Comparison of ENCODE assay signal across 39 mouse cellular contexts in the genomic region with DNA sequence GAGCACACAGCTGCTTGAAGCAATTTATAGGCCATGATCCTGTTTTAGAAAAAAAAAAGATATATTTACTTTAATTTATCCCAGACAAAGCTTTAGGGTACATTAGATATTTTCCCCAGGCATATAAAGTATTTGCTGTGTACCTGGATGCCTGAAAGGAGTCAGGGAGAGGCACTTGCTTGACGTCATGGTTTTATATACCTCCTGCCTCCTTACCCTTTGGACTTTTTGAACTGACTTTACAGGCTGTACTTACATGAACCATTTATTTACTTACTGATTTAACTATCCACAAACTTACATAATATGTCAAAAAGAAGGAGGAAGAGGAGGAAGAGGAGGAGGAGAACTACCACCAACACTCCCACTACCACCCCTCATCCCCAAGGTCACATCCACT. TPM values are rescaled to one million over a fixed set of nuclear protein-coding genes. Genes with fewer than 3 reads are reported as not detected.
"Had no signal": no experiment of that assay in that cellular context is flagged by ENCODE, and none has a peak within 500 bp of the region (broad histone marks: within the 10 kb centered on the region; RNA-seq: fewer than 3 reads in every experiment).

A gene (minus strand): TSS at position 171 of the 400 bp plus-strand sequence.

- ATAC-seq: forebrain, embryonic 16.5 days; hindbrain, postnatal 0 days had no signal

- H3K27me3 ChIP-seq: heart, embryonic 13.5 days; heart, embryonic 15.5 days; hindbrain, embryonic 13.5 days; hindbrain, embryonic 15.5 days; limb, embryonic 12.5 days; liver, embryonic 13.5 days had no signal

- DNase-seq: gastrocnemius, adult 2 months; gastrocnemius, postnatal 14 days; gastrocnemius, postnatal 36 days; heart, adult 11 months; heart, adult 2 months; heart, postnatal 14 days; heart, postnatal 36 days; kidney, adult 11 months; kidney, adult 2 months; kidney, adult 9 months; kidney, postnatal 14 days; kidney, postnatal 4 days; layer of hippocampus, adult 9-11 months; liver; liver, embryonic 13.5 days had no signal

- H3K9ac ChIP-seq: heart, embryonic 13.5 days; heart, embryonic 15.5 days; hindbrain, embryonic 13.5 days; hindbrain, embryonic 15.5 days; kidney, embryonic 15.5 days; limb, embryonic 12.5 days; liver, embryonic 13.5 days had no signal

- H3K4me2 ChIP-seq: heart, embryonic 11.5 days; heart, embryonic 13.5 days; heart, embryonic 15.5 days; hindbrain, embryonic 13.5 days; hindbrain, embryonic 15.5 days; kidney, embryonic 15.5 days; limb, embryonic 12.5 days; liver, embryonic 11.5 days; liver, embryonic 13.5 days had no signal

- H3K4me1 ChIP-seq: heart, embryonic 13.5 days; heart, embryonic 15.5 days; hindbrain, embryonic 13.5 days; hindbrain, embryonic 15.5 days; limb, embryonic 12.5 days; liver, embryonic 13.5 days had no signal

- H3K9me3 ChIP-seq: heart, embryonic 13.5 days; heart, embryonic 15.5 days; hindbrain, embryonic 13.5 days; hindbrain, embryonic 15.5 days; kidney, embryonic 15.5 days; limb, embryonic 10.5 days; limb, embryonic 12.5 days; liver, embryonic 13.5 days had no signal

- H3K36me3 ChIP-seq: heart, embryonic 13.5 days; heart, embryonic 15.5 days; hindbrain, embryonic 13.5 days; hindbrain, embryonic 15.5 days; kidney, embryonic 15.5 days; limb, embryonic 10.5 days; limb, embryonic 12.5 days; liver, embryonic 13.5 days had no signal

- H3K4me3 ChIP-seq: gastrocnemius, adult 2 months; heart, adult 2 months; heart, embryonic 13.5 days; heart, embryonic 15.5 days; hindbrain, embryonic 13.5 days; hindbrain, embryonic 15.5 days; kidney, embryonic 15.5 days; left cerebral cortex, adult 2 months; limb, embryonic 10.5 days; limb, embryonic 12.5 days; liver, embryonic 13.5 days had no signal

- H3K27ac ChIP-seq: gastrocnemius, adult 2 months; heart, adult 2 months; heart, embryonic 13.5 days; heart, embryonic 15.5 days; hindbrain, embryonic 13.5 days; hindbrain, embryonic 15.5 days; hindbrain, postnatal 0 days; kidney, embryonic 15.5 days; kidney, postnatal 0 days; left cerebral cortex, adult 2 months; limb, embryonic 10.5 days; limb, embryonic 12.5 days; liver, embryonic 13.5 days had no signal

RNA-seq across cellular contexts. Expression of the gene that starts here (rescaled TPM):
- total RNA-seq: gastrocnemius, adult 2 months; gastrocnemius, postnatal 14 days; gastrocnemius, postnatal 36 days; heart, adult 2 months; heart, postnatal 14 days; heart, postnatal 36 days; hematopoietic stem cell, adult 5-6 weeks; hindbrain, postnatal 0 days; layer of hippocampus, adult 18-20 months; layer of hippocampus, adult 8-10 months; layer of hippocampus, postnatal 14 days; left cerebral cortex, adult 2 months; left cerebral cortex, postnatal 14 days; left cerebral cortex, postnatal 36 days had no signal
- polyA plus RNA-seq: forebrain, embryonic 16.5 days; frontal cortex, adult 2 months; gonadal fat pad, adult 2 months; heart, adult 2 months; heart, embryonic 11.5 days; heart, embryonic 13.5 days; heart, embryonic 15.5 days; heart, postnatal 0 days; hindbrain, embryonic 11.5 days; hindbrain, embryonic 13.5 days; hindbrain, embryonic 15.5 days; hindbrain, postnatal 0 days; kidney, adult 2 months; kidney, embryonic 15.5 days; limb, embryonic 10.5 days; limb, embryonic 12.5 days; limb, embryonic 14.5 days; liver, embryonic 11.5 days; liver, embryonic 13.5 days had no signal
